Mouse (Mus musculus): ENCODE measurements at regions not wholly inside any gene's neighbourhood (a gene's known extent, or its start where the extent isn't known, plus 50 kb on each side); places are given as distances from the start of the nearest gene placed in this dataset.

- ATAC-seq (ENCODE audit: insufficient number of reproducible peaks, insufficient read depth, low FRiP score, low read depth): no peak
- H3K27me3 ChIP-seq (ENCODE audit: control insufficient read depth, insufficient read depth, low read length): no peaks in the 10 kb centered on the region
- H3K4me3 ChIP-seq (ENCODE audit: control insufficient read depth in 1 of 2, insufficient read depth in 1 of 2, low read depth in 1 of 2, low read length in 2 of 2): no peak overlapping the region
- H3K9ac ChIP-seq (ENCODE audit: low read length): no peak overlapping the region
- WGBS: 56% methylated on average over 2 of the region's 2 CpGs
- no peaks in the 10 kb centered on the region for H3K9me3 ChIP-seq (ENCODE audit: control insufficient read depth, low read length)
- H3K27ac ChIP-seq (replicated peaks in 1 of 2; ENCODE audit: control insufficient read depth in 1 of 2, insufficient read depth in 1 of 2, low read depth in 2 of 2, low read length in 2 of 2): no peak overlapping the region
- no peak overlapping the region for H3K4me2 ChIP-seq (ENCODE audit: low read length)
- no peaks in the 10 kb centered on the region for H3K36me3 ChIP-seq (ENCODE audit: control insufficient read depth, insufficient read depth, low read length)
- no peaks in the 10 kb centered on the region for H3K4me1 ChIP-seq (ENCODE audit: control insufficient read depth in 2 of 2, insufficient read depth in 2 of 2, low read length in 2 of 2)
Observed at GRCm38 (mm10) chr10:6053207-6053606, 131.0 kb upstream of the Rgs17 start.

- 67% methylated on average over 5 of the region's 5 CpGs for WGBS
- no peak overlapping the region for H3K4me2 ChIP-seq (ENCODE audit: low read length)
- no peak for ATAC-seq (ENCODE audit: insufficient number of reproducible peaks, insufficient read depth, low FRiP score, low read depth)
Observed at GRCm38 (mm10) chr10:6043358-6043757, 121.2 kb upstream of the Rgs17 start.

GRCm38 (mm10) chr10:6039771-6040170 is 117.6 kb upstream of the Rgs17 start:
- no peak overlapping the region for H3K27ac ChIP-seq (replicated peaks in 1 of 2; ENCODE audit: control insufficient read depth in 1 of 2, insufficient read depth in 1 of 2, low read depth in 2 of 2, low read length in 2 of 2)
- no peaks in the 10 kb centered on the region for H3K36me3 ChIP-seq (ENCODE audit: control insufficient read depth, insufficient read depth, low read length)
- 63% methylated on average over 4 of the region's 4 CpGs for WGBS
- H3K9ac ChIP-seq (ENCODE audit: low read length): no peak overlapping the region
- no peak overlapping the region for H3K4me2 ChIP-seq (ENCODE audit: low read length)
- H3K4me3 ChIP-seq (ENCODE audit: control insufficient read depth in 1 of 2, insufficient read depth in 1 of 2, low read depth in 1 of 2, low read length in 2 of 2): no peak overlapping the region
- no peaks in the 10 kb centered on the region for H3K9me3 ChIP-seq (ENCODE audit: control insufficient read depth, low read length)
- no peak for ATAC-seq (ENCODE audit: insufficient number of reproducible peaks, insufficient read depth, low FRiP score, low read depth)
- no peaks in the 10 kb centered on the region for H3K4me1 ChIP-seq (ENCODE audit: control insufficient read depth in 2 of 2, insufficient read depth in 2 of 2, low read length in 2 of 2)
- no peaks in the 10 kb centered on the region for H3K27me3 ChIP-seq (ENCODE audit: control insufficient read depth, insufficient read depth, low read length)

More at GRCm38 (mm10) chr10:6043358-6043757, 121.2 kb upstream of the Rgs17 start:
- Histone ChIP-seq H3K27ac (replicated peaks in 1 of 2; ENCODE audit: control insufficient read depth in 1 of 2, insufficient read depth in 1 of 2, low read depth in 2 of 2, low read length in 2 of 2) (no peak overlapping the region), H3K9me3 (ENCODE audit: control insufficient read depth, low read length) (no peaks in the 10 kb centered on the region), H3K9ac (ENCODE audit: low read length) (no peak overlapping the region), H3K36me3 (ENCODE audit: control insufficient read depth, insufficient read depth, low read length) (no peaks in the 10 kb centered on the region), H3K27me3 (ENCODE audit: control insufficient read depth, insufficient read depth, low read length) (no peaks in the 10 kb centered on the region), H3K4me1 (ENCODE audit: control insufficient read depth in 2 of 2, insufficient read depth in 2 of 2, low read length in 2 of 2) (no peaks in the 10 kb centered on the region), H3K4me3 (ENCODE audit: control insufficient read depth in 1 of 2, insufficient read depth in 1 of 2, low read depth in 1 of 2, low read length in 2 of 2) (no peak overlapping the region)

- no peak overlapping the region for H3K9ac ChIP-seq (ENCODE audit: low read length)
- H3K4me3 ChIP-seq (ENCODE audit: control insufficient read depth in 1 of 2, insufficient read depth in 1 of 2, low read depth in 1 of 2, low read length in 2 of 2): no peak overlapping the region
- no peaks in the 10 kb centered on the region for H3K36me3 ChIP-seq (ENCODE audit: control insufficient read depth, insufficient read depth, low read length)
- H3K27me3 ChIP-seq (ENCODE audit: control insufficient read depth, insufficient read depth, low read length): no peaks in the 10 kb centered on the region
- ATAC-seq (ENCODE audit: insufficient number of reproducible peaks, insufficient read depth, low FRiP score, low read depth): no peak
- H3K4me1 ChIP-seq (ENCODE audit: control insufficient read depth in 2 of 2, insufficient read depth in 2 of 2, low read length in 2 of 2): no peaks in the 10 kb centered on the region
- no peak overlapping the region for H3K27ac ChIP-seq (replicated peaks in 1 of 2; ENCODE audit: control insufficient read depth in 1 of 2, insufficient read depth in 1 of 2, low read depth in 2 of 2, low read length in 2 of 2)
- no peaks in the 10 kb centered on the region for H3K9me3 ChIP-seq (ENCODE audit: control insufficient read depth, low read length)
- peak overlapping the region; percentile 42 for H3K4me2 ChIP-seq (ENCODE audit: low read length)
- WGBS: 29% methylated on average over 25 of the region's 25 CpGs
Observed at GRCm38 (mm10) chr10:6035792-6036487, 113.7 kb upstream of the Rgs17 start.

- H3K4me1 ChIP-seq (ENCODE audit: control insufficient read depth in 2 of 2, insufficient read depth in 2 of 2, low read length in 2 of 2): no peaks in the 10 kb centered on the region
- ATAC-seq (ENCODE audit: insufficient number of reproducible peaks, insufficient read depth, low FRiP score, low read depth): no peak
Observed at GRCm38 (mm10) chr10:6032469-6032868, 110.3 kb upstream of the Rgs17 start.

GRCm38 (mm10) chr10:6027551-6027950 is 105.4 kb upstream of the Rgs17 start:
- Histone ChIP-seq H3K4me1 (ENCODE audit: control insufficient read depth in 2 of 2, insufficient read depth in 2 of 2, low read length in 2 of 2) (no peaks in the 10 kb centered on the region), H3K27ac (replicated peaks in 1 of 2; ENCODE audit: control insufficient read depth in 1 of 2, insufficient read depth in 1 of 2, low read depth in 2 of 2, low read length in 2 of 2) (no peak overlapping the region), H3K36me3 (ENCODE audit: control insufficient read depth, insufficient read depth, low read length) (no peaks in the 10 kb centered on the region), H3K4me3 (ENCODE audit: control insufficient read depth in 1 of 2, insufficient read depth in 1 of 2, low read depth in 1 of 2, low read length in 2 of 2) (no peak overlapping the region), H3K9me3 (ENCODE audit: control insufficient read depth, low read length) (0 out of 2 replicates have a peak, but pooled peaks cover 2% of the 10 kb centered on the region), H3K27me3 (ENCODE audit: control insufficient read depth, insufficient read depth, low read length) (no peaks in the 10 kb centered on the region), H3K9ac (ENCODE audit: low read length) (no peak overlapping the region), H3K4me2 (ENCODE audit: low read length) (no peak overlapping the region)
- ATAC-seq (ENCODE audit: insufficient number of reproducible peaks, insufficient read depth, low FRiP score, low read depth): no peak
- WGBS: 52% methylated on average over 1 of the region's 1 CpGs

More at GRCm38 (mm10) chr10:6032469-6032868, 110.3 kb upstream of the Rgs17 start:
- no peak overlapping the region for H3K4me3 ChIP-seq (ENCODE audit: control insufficient read depth in 1 of 2, insufficient read depth in 1 of 2, low read depth in 1 of 2, low read length in 2 of 2)
- no peaks in the 10 kb centered on the region for H3K36me3 ChIP-seq (ENCODE audit: control insufficient read depth, insufficient read depth, low read length)
- no peak overlapping the region for H3K4me2 ChIP-seq (ENCODE audit: low read length)
- no peak overlapping the region for H3K27ac ChIP-seq (replicated peaks in 1 of 2; ENCODE audit: control insufficient read depth in 1 of 2, insufficient read depth in 1 of 2, low read depth in 2 of 2, low read length in 2 of 2)
- no peaks in the 10 kb centered on the region for H3K27me3 ChIP-seq (ENCODE audit: control insufficient read depth, insufficient read depth, low read length)
- H3K9me3 ChIP-seq (ENCODE audit: control insufficient read depth, low read length): no peaks in the 10 kb centered on the region
- H3K9ac ChIP-seq (ENCODE audit: low read length): no peak overlapping the region
- 70% methylated on average over 4 of the region's 4 CpGs for WGBS

GRCm38 (mm10) chr10:6026317-6026716 is 104.1 kb upstream of the Rgs17 start:
- H3K4me2 ChIP-seq (ENCODE audit: low read length): no peak overlapping the region
- no peaks in the 10 kb centered on the region for H3K27me3 ChIP-seq (ENCODE audit: control insufficient read depth, insufficient read depth, low read length)
- H3K4me3 ChIP-seq (ENCODE audit: control insufficient read depth in 1 of 2, insufficient read depth in 1 of 2, low read depth in 1 of 2, low read length in 2 of 2): no peak overlapping the region
- 78% methylated on average over 5 of the region's 5 CpGs for WGBS
- H3K27ac ChIP-seq (replicated peaks in 1 of 2; ENCODE audit: control insufficient read depth in 1 of 2, insufficient read depth in 1 of 2, low read depth in 2 of 2, low read length in 2 of 2): no peak overlapping the region
- H3K36me3 ChIP-seq (ENCODE audit: control insufficient read depth, insufficient read depth, low read length): no peaks in the 10 kb centered on the region
- H3K4me1 ChIP-seq (ENCODE audit: control insufficient read depth in 2 of 2, insufficient read depth in 2 of 2, low read length in 2 of 2): peaks cover 0 to 2% of the 10 kb centered on the region in 2 experiments; a peak in 1 of 4 replicates
- H3K9ac ChIP-seq (ENCODE audit: low read length): no peak overlapping the region
- ATAC-seq (ENCODE audit: insufficient number of reproducible peaks, insufficient read depth, low FRiP score, low read depth): no peak
- 0 out of 2 replicates have a peak, but pooled peaks cover 2% of the 10 kb centered on the region for H3K9me3 ChIP-seq (ENCODE audit: control insufficient read depth, low read length)

Data from heart, embryonic 14.5 days (tissue).